Mouse (Mus musculus) heart, adult 2 months (tissue): ENCODE results near the gene Colq. TPM values are rescaled to one million over a fixed set of nuclear protein-coding genes. Genes with fewer than 3 reads are reported as not detected.

ENCODE experiments used
- DNase-seq, 2 experiments: peaks; one replicate each; pipeline ENCODE4 v3.0.0; 2021
- H3K27ac ChIP-seq: fragments of 200-600 bp; 2 replicates; pipeline ENCODE4 v1.8.1; 2022
- H3K27me3 ChIP-seq: fragments of 200-500 bp; 2 replicates; pipeline ENCODE4 v1.6.1; 2012; ENCODE audit warnings: mild to moderate bottlenecking, low read length, inconsistent platforms, mixed read lengths; ENCODE audit not compliant: control insufficient read depth, insufficient read depth
- H3K36me3 ChIP-seq: fragments of 200-500 bp; 2 replicates; pipeline ENCODE4 v1.6.1; 2012; ENCODE audit warnings: low read length, inconsistent platforms; ENCODE audit not compliant: control insufficient read depth, insufficient read depth
- H3K4me1 ChIP-seq: fragments of 200-500 bp; 2 replicates; pipeline ENCODE4 v1.6.1; 2011; ENCODE audit warnings: low read length; ENCODE audit not compliant: control insufficient read depth, insufficient read depth
- H3K4me3 ChIP-seq: fragments of 200-600 bp; 2 replicates; pipeline ENCODE4 v1.8.1; 2022
- H3K79me2 ChIP-seq: fragments of 200-500 bp; replicated peaks from 2 replicates; pipeline ENCODE4 v1.6.1; 2012; ENCODE audit warnings: mild to moderate bottlenecking, inconsistent platforms, low read length, moderate library complexity, mixed read lengths; ENCODE audit not compliant: control insufficient read depth, insufficient read depth
- H3K9ac ChIP-seq: fragments of 200-500 bp; 2 replicates; pipeline ENCODE4 v1.6.1; 2012; ENCODE audit warnings: low read depth, mild to moderate bottlenecking, control low read depth, inconsistent platforms, low read length, mixed read lengths
- CTCF ChIP-seq: fragments of 200-600 bp; IDR thresholded peaks from 2 replicates; pipeline ENCODE4 v1.8.1; 2022; ENCODE audit warnings: antibody characterized with exemption, mild to moderate bottlenecking, moderate library complexity
- EP300 ChIP-seq: fragments of 200-500 bp; IDR thresholded peaks from 2 replicates; pipeline ENCODE4 v1.6.1; 2011; ENCODE audit warnings: low read depth, low read length, control low read depth; ENCODE audit not compliant: insufficient read depth
- POLR2A ChIP-seq: fragments of 200-500 bp; IDR thresholded peaks from 2 replicates; pipeline ENCODE4 v1.6.1; 2011; ENCODE audit warnings: mild to moderate bottlenecking, low read depth, low read length, control low read depth; ENCODE audit not compliant: insufficient read depth
- WGBS: fragments of 180-500 bp; shearing (Covaris S2); methylation state at CpG from one replicate; pipeline ENCODE4 v1.1.7; 2018; 5-methylcytosine and 5-hydroxymethylcytosine counted together
- intact Hi-C: fragments of 180-260 bp; cut with DNase I; formaldehyde crosslinking; loops from one replicate; pipeline ENCODE4 v1.15.1; 2025
- polyA plus RNA-seq: library from polyadenylated mRNA; depleted of rRNA; stranded (reverse); fragments of >200 nt; gene quantifications from 2 replicates; pipeline ENCODE4 v1.2.3, GENCODE M21; 2012
- total RNA-seq, 2 experiments: library from RNA; stranded (reverse); gene quantifications; 2 replicates each; pipeline ENCODE4 v1.2.3; 2021

Colq gene
- total and polyA plus RNA-seq, 3 experiments, result 10.0 to 12.6 (median 11.3) TPM

DNA sequence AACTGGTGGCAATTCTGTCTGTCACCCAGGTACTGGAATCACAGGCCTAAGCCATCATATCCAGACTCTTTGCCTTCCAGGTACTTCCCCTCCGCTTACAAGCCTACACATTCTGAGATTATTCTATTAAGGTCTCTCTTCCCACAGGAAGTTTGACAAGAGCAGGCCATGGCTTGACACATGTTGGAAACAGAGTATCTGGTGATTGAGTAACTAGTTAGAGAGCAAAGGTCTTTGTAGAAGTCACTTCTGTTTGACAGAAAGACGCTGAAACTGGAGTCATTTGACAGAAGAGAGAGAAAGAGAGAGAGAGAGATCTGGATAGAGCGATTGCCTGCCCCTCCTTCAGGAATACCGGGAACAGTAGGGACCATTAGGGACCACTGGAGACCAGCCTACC lies 60.3 kb downstream of the Colq start:
- Histone ChIP-seq H3K79me2 (no peaks in the 10 kb centered on the region), H3K9ac (no peak overlapping the region), H3K36me3 (no peaks in the 10 kb centered on the region), H3K4me1 (no peaks in the 10 kb centered on the region), H3K27ac (no peak overlapping the region), H3K4me3 (no peak overlapping the region), H3K27me3 (no peaks in the 10 kb centered on the region)
- intact Hi-C loops, result no loop called here
- no peak for DNase-seq
- WGBS, result 89% methylated on average over 4 of the region's 4 CpGs
- TF ChIP-seq CTCF, result no peak
- TF ChIP-seq EP300, result no peak
- no peak for TF ChIP-seq POLR2A

DNA sequence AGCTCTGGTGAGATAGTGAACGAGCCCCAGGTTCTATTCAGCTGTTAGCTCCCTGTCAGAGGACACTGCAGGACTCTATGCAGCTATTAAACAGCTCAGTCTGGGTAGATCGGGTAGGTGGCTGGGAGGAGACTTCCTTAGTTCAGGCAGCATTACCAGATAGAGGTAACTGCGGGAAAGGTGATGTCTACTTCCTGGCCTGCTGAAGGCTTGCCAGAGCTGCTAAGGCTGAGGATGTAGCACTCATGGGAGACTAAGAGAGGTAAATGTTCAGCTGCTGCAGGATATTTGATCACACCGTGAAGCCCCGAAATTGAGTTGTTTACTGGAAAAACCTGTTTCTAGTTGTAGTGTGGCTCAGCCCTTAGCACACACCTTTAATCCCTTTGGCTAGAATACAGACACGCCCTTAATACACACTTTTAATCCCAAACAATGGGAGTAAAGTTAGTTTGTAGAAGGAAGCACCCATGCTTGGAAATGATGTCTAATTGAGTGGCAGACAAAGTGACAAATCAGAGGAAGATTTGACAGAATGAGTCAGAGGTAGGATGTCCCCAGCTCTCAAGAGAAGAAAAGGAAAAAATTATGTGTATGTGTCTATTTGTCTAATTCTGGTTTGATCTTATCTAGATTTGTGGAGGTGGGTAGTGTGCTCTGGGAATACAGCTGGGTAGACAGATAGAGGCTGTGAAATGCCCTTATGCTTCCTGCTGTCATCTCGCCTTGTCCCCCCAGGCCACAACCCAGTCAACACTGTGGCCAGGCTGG lies 65.9 kb downstream of the Colq start:
- no peak for DNase-seq
- Histone ChIP-seq H3K27me3 (no peaks in the 10 kb centered on the region), H3K4me1 (no peaks in the 10 kb centered on the region), H3K27ac (no peak overlapping the region), H3K79me2 (no peaks in the 10 kb centered on the region), H3K36me3 (no peaks in the 10 kb centered on the region), H3K9ac (no peak overlapping the region), H3K4me3 (no peak overlapping the region)
- TF ChIP-seq EP300 (no peak), CTCF (no peak), POLR2A (no peak)
- 70% methylated on average over 7 of the region's 7 CpGs for WGBS
- intact Hi-C loops, result no loop called here

DNA sequence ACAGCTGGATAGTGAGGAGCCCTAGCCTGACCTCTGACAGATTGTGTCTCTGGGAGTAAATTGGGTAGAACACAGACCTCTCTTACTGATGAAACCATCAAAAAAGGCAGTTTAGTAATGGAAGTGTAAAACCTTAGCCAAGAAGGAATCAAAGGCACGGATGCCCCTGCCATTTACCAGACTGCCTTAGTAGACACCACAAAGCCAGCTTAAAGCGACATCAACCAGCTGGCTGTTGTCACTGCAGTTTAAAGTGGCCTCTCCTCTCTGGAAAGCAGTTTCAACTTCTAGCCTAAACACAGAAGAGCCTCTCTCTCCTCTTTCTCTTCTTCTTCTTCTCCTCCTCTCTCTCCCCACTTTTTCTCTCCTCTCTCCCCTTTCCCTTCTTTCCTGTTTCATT lies 69.8 kb downstream of the Colq start:
- DNase-seq, result no peak
- Histone ChIP-seq H3K27me3 (no peaks in the 10 kb centered on the region), H3K36me3 (no peaks in the 10 kb centered on the region), H3K4me1 (peaks cover 2% of the 10 kb centered on the region; the same call in 1 of the 2 replicates), H3K9ac (no peak overlapping the region), H3K4me3 (no peak overlapping the region), H3K27ac (no peak overlapping the region), H3K79me2 (no peaks in the 10 kb centered on the region)
- WGBS, result 57% methylated on average over 2 of the region's 2 CpGs
- TF ChIP-seq POLR2A (no peak), CTCF (peak; percentile 49)
- intact Hi-C loops, result no loop called here

DNA sequence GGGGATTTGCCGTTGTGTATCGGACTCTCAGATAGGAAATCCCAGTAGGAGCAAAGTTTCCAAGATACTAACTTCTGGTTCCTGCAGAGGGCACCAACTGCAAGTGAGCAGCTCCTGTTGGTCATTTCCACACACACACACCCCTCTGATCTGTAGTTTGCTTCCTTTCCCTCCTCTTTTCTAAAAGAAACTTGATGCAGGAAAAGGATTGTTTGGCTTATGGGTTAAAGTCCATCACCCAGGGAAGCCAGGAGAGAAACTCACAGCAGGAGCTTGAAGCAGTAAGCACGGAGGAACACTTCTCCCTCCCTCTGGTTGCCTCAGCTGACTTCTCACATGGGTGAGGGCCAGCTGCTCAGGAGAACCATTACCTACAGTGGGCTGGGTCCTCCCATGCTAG lies 72.0 kb downstream of the Colq start:
- Histone ChIP-seq H3K36me3 (no peaks in the 10 kb centered on the region), H3K79me2 (no peaks in the 10 kb centered on the region), H3K4me1 (peaks cover 2% of the 10 kb centered on the region; the same call in 1 of the 2 replicates), H3K27me3 (no peaks in the 10 kb centered on the region), H3K27ac (no peak overlapping the region), H3K4me3 (no peak overlapping the region), H3K9ac (no peak overlapping the region)
- 9% methylated on average over 3 of the region's 3 CpGs for WGBS
- TF ChIP-seq EP300, result 0 out of 2 replicates have a peak, but pooled peaks have one; percentile 46
- no peak for TF ChIP-seq POLR2A
- TF ChIP-seq CTCF, result peak; percentile 69
- intact Hi-C loops, result loop anchor here (1.0 to 2.0 kb wide), 2 partner anchors 50 to 86 kb away; no protein-coding TSS in a partner anchor
- no peak for DNase-seq

DNA sequence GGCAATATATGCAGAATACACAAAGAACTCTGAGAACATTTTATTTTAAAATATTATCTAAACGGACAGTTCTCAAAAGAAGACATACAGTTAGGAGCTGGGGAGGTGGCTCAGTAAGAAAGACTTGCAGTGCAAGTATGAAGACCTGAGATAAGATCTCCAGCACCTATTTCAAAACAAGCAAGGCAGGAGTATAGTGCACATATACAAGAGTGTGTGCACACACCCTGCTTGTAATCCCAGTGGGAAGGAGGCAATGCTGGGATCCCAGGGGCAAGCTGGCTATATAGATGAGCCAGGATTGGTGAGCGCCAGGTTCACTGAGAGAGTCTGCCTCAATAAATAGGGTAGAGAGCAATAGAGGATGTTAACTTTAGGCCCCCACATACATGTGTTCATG lies 75.2 kb downstream of the Colq start:
- TF ChIP-seq CTCF, result no peak
- no peak for TF ChIP-seq POLR2A
- no peak for TF ChIP-seq EP300
- Histone ChIP-seq H3K4me3 (no peak overlapping the region), H3K9ac (no peak overlapping the region), H3K36me3 (no peaks in the 10 kb centered on the region), H3K27me3 (no peaks in the 10 kb centered on the region), H3K27ac (no peak overlapping the region), H3K79me2 (no peaks in the 10 kb centered on the region), H3K4me1 (peaks cover 2% of the 10 kb centered on the region; the same call in 1 of the 2 replicates)
- intact Hi-C loops, result no loop called here
- 92% methylated on average over 2 of the region's 2 CpGs for WGBS
- no peak for DNase-seq

DNA sequence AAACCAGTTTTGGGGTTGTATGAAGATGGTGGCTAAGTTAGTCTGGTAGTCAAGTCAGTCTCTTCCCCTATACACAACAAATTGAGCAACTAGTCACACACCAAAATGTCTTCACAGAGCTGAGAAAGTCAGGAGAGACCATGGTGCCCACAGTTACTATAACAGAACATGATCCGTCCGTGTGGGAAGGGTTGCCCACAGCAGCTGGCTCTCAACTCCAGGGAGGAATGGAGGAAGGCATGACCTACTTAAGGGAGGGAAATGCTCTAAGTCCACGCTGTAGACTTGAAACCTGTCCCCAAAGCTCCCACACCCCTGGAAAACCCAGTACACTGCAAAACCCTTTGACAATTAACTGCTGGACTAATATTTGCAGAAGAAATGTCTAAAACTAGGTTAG lies 80.8 kb downstream of the Colq start:
- no peak overlapping the region for H3K9ac ChIP-seq
- H3K36me3 ChIP-seq, result peaks cover 10% of the 10 kb centered on the region
- TF ChIP-seq EP300, result no peak
- H3K79me2 ChIP-seq, result no peaks in the 10 kb centered on the region
- no peaks in the 10 kb centered on the region for H3K27me3 ChIP-seq
- H3K27ac ChIP-seq, result no peak overlapping the region
- H3K4me3 ChIP-seq, result no peak overlapping the region
- H3K4me1 ChIP-seq, result no peaks in the 10 kb centered on the region
- intact Hi-C loops, result no loop called here
- no peak for DNase-seq
- WGBS, result 89% methylated on average over 3 of the region's 3 CpGs
